Mouse (Mus musculus) adrenal gland, postnatal 0 days (tissue): ENCODE measurements around the gene Hist1h2ae. TPM values are rescaled to one million over a fixed set of nuclear protein-coding genes. Genes with fewer than 3 reads are reported as not detected.

Experiments
- microRNA-seq: library from miRNA; unstranded; fragments of <30 nt; microRNA quantifications from one replicate; pipeline ENCODE4, GENCODE M21; 2016; ENCODE audit warnings: borderline replicate concordance; ENCODE audit not compliant: insufficient number of aligned reads
- polyA plus RNA-seq: library from polyadenylated mRNA; unstranded; fragments of >200 nt; fragmentation: Nextera tagmentation; extraction: Ambion mirVana; gene quantifications from 2 replicates; pipeline ENCODE4 v1.2.1, GENCODE M21; 2015

Gene Hist1h2ae
- polyA plus RNA-seq, 1 experiment from 2014 or later, result 38.1 TPM

Small RNAs within 50 kb of the gene (microRNA-seq; reads per million reads assigned to microRNA genes)
- not detected for gene Gm44297
- gene Gm44359, result not detected
- gene Gm44394, result not detected

Other genes starting within 250 kb of the Hist1h2ae start
- gene Zfp322a, start 202.0 kb downstream of the Hist1h2ae start, polyA plus RNA-seq, result 21.0 and 26.2 TPM in 2 replicates
- gene Abt1, start 147.4 kb downstream of the Hist1h2ae start, polyA plus RNA-seq, result 7.9 and 11.4 TPM in 2 replicates
- gene Btn1a1, start 105.3 kb downstream of the Hist1h2ae start, polyA plus RNA-seq, result 0.06 and 0.30 TPM in 2 replicates
- gene Btn2a2, start 82.4 kb downstream of the Hist1h2ae start, polyA plus RNA-seq, result 0.30 TPM in 1 of 2 replicates, not detected in the other
- gene Hist1h4h, start 40.2 kb downstream of the Hist1h2ae start, polyA plus RNA-seq, result 11.5 and 11.7 TPM in 2 replicates
- gene Hist1h2af, start 37.3 kb downstream of the Hist1h2ae start, polyA plus RNA-seq, result 3.9 and 7.2 TPM in 2 replicates
- gene Hist1h3g, start 35.8 kb downstream of the Hist1h2ae start, polyA plus RNA-seq, result 1.4 and 1.9 TPM in 2 replicates
- 0.24 and 0.48 TPM in 2 replicates for gene Hist1h2bh, start 27.8 kb downstream of the Hist1h2ae start, polyA plus RNA-seq
- gene Hist1h3f, start 27.2 kb downstream of the Hist1h2ae start, polyA plus RNA-seq, result 0.75 and 0.84 TPM in 2 replicates
- not detected in 2 replicates for gene Hist1h4f, start 19.6 kb downstream of the Hist1h2ae start, polyA plus RNA-seq
- gene Hist1h1d, start 18.0 kb downstream of the Hist1h2ae start, polyA plus RNA-seq, result 0.26 and 0.41 TPM in 2 replicates
- gene Hist1h3e, start 8.9 kb downstream of the Hist1h2ae start, polyA plus RNA-seq, result 3.7 and 4.0 TPM in 2 replicates
- 2.6 and 5.2 TPM in 2 replicates for gene Hist1h2bg, start 176 bp upstream of the Hist1h2ae start, polyA plus RNA-seq
- gene Hist1h2bf, start 3.0 kb upstream of the Hist1h2ae start, polyA plus RNA-seq, result 0.86 and 1.0 TPM in 2 replicates
- gene Hist1h2ad, start 3.2 kb upstream of the Hist1h2ae start, polyA plus RNA-seq, result 0.74 and 1.1 TPM in 2 replicates
- gene Hist1h3d, start 4.5 kb upstream of the Hist1h2ae start, polyA plus RNA-seq, result 1.9 and 2.4 TPM in 2 replicates
- 48.4 and 56.4 TPM in 2 replicates for gene Hist1h4d, start 10.4 kb upstream of the Hist1h2ae start, polyA plus RNA-seq
- gene Hist1h2be, start 49.9 kb upstream of the Hist1h2ae start, polyA plus RNA-seq, result 1.3 and 1.7 TPM in 2 replicates
- gene Hist1h1e, start 51.3 kb upstream of the Hist1h2ae start, polyA plus RNA-seq, result 13.4 and 14.3 TPM in 2 replicates
- 0.62 and 1.6 TPM in 2 replicates for gene Hist1h2ac, start 112.7 kb upstream of the Hist1h2ae start, polyA plus RNA-seq
- 173 and 221 TPM in 2 replicates for gene Hist1h2bc, start 113.0 kb upstream of the Hist1h2ae start, polyA plus RNA-seq
- gene Hist1h1t, start 124.6 kb upstream of the Hist1h2ae start, polyA plus RNA-seq, result not detected in 2 replicates
- 3.9 and 5.8 TPM in 2 replicates for gene Hist1h4c, start 127.2 kb upstream of the Hist1h2ae start, polyA plus RNA-seq
- 27.9 and 33.6 TPM in 2 replicates for gene Hfe, start 139.6 kb upstream of the Hist1h2ae start, polyA plus RNA-seq
- gene Hist1h1c, start 167.6 kb upstream of the Hist1h2ae start, polyA plus RNA-seq, result 137 and 180 TPM in 2 replicates
- gene Hist1h3c, start 174.4 kb upstream of the Hist1h2ae start, polyA plus RNA-seq, result 1.2 and 1.4 TPM in 2 replicates
- gene Hist1h2bb, start 175.5 kb upstream of the Hist1h2ae start, polyA plus RNA-seq, result 0.84 and 0.95 TPM in 2 replicates
- 18.1 and 21.8 TPM in 2 replicates for gene Hist1h2ab, start 179.9 kb upstream of the Hist1h2ae start, polyA plus RNA-seq
- gene Hist1h3b, start 181.0 kb upstream of the Hist1h2ae start, polyA plus RNA-seq, result 2.5 and 3.1 TPM in 2 replicates
- gene Hist1h4b, start 185.8 kb upstream of the Hist1h2ae start, polyA plus RNA-seq, result 0.50 and 1.1 TPM in 2 replicates
- gene Hist1h4a, start 190.0 kb upstream of the Hist1h2ae start, polyA plus RNA-seq, result 0.52 TPM in 1 of 2 replicates, not detected in the other
- 1.1 and 1.8 TPM in 2 replicates for gene Hist1h3a, start 191.2 kb upstream of the Hist1h2ae start, polyA plus RNA-seq
- 1.2 and 1.8 TPM in 2 replicates for gene Hist1h1a, start 192.4 kb upstream of the Hist1h2ae start, polyA plus RNA-seq
- 0.12 TPM in 1 of 2 replicates, not detected in the other for gene Trim38, start 198.7 kb upstream of the Hist1h2ae start, polyA plus RNA-seq
- gene Slc17a2, start 235.8 kb upstream of the Hist1h2ae start, polyA plus RNA-seq, result 1.1 and 1.3 TPM in 2 replicates